ENCODE assay signal across 24 mouse cellular contexts in genomic region chr11:10724991-10725390, GRCm38 (mm10).
"Had no signal": no experiment of that assay in that cellular context is flagged by ENCODE, and none has a peak within 500 bp of the region (broad histone marks: within the 10 kb centered on the region; RNA-seq: fewer than 3 reads in every experiment).

No protein-coding gene starts in this region.

- H3K4me1 ChIP-seq: embryonic facial prominence, embryonic 10.5 days; embryonic facial prominence, embryonic 12.5 days; embryonic facial prominence, embryonic 13.5 days; embryonic facial prominence, embryonic 15.5 days; forebrain, embryonic 10.5 days; forebrain, embryonic 12.5 days; forebrain, embryonic 13.5 days; forebrain, embryonic 15.5 days; heart, embryonic 10.5 days had no signal

- H3K27me3 ChIP-seq: embryonic facial prominence, embryonic 12.5 days; embryonic facial prominence, embryonic 13.5 days; embryonic facial prominence, embryonic 15.5 days; forebrain, embryonic 12.5 days; forebrain, embryonic 13.5 days; forebrain, embryonic 15.5 days had no signal

- H3K4me3 ChIP-seq: embryonic facial prominence, embryonic 10.5 days; embryonic facial prominence, embryonic 12.5 days; embryonic facial prominence, embryonic 13.5 days; embryonic facial prominence, embryonic 15.5 days; erythroblast, embryonic 14.5 days; forebrain, embryonic 10.5 days; forebrain, embryonic 12.5 days; forebrain, embryonic 13.5 days; forebrain, embryonic 15.5 days; gastrocnemius, adult 2 months; heart, adult 2 months; heart, embryonic 10.5 days had no signal

- DNase-seq: cerebellum, adult 9-11 months; cerebellum, postnatal 10 days; cerebellum, postnatal 14 days; cerebellum, postnatal 25 days; cerebellum, postnatal 36 days; embryo, embryonic 11 days; forebrain, postnatal 0 days; gastrocnemius, adult 2 months; gastrocnemius, postnatal 14 days; gastrocnemius, postnatal 25 days; gastrocnemius, postnatal 36 days; heart, adult 11 months; heart, adult 18-20 months; heart, adult 2 months had no signal

- H3K9me3 ChIP-seq: embryonic facial prominence, embryonic 10.5 days; embryonic facial prominence, embryonic 12.5 days; embryonic facial prominence, embryonic 13.5 days; embryonic facial prominence, embryonic 15.5 days; forebrain, embryonic 10.5 days; forebrain, embryonic 12.5 days; forebrain, embryonic 13.5 days; forebrain, embryonic 15.5 days; heart, embryonic 10.5 days had no signal

- H3K27ac ChIP-seq: embryonic facial prominence, embryonic 10.5 days; embryonic facial prominence, embryonic 12.5 days; embryonic facial prominence, embryonic 13.5 days; embryonic facial prominence, embryonic 15.5 days; forebrain, embryonic 10.5 days; forebrain, embryonic 12.5 days; forebrain, embryonic 13.5 days; forebrain, embryonic 15.5 days; gastrocnemius, adult 2 months; heart, adult 2 months; heart, embryonic 10.5 days had no signal

- H3K9ac ChIP-seq: embryonic facial prominence, embryonic 12.5 days; embryonic facial prominence, embryonic 13.5 days; embryonic facial prominence, embryonic 15.5 days; forebrain, embryonic 12.5 days; forebrain, embryonic 13.5 days; forebrain, embryonic 15.5 days; forebrain, postnatal 0 days had no signal

- H3K36me3 ChIP-seq: embryonic facial prominence, embryonic 10.5 days; embryonic facial prominence, embryonic 12.5 days; embryonic facial prominence, embryonic 13.5 days; embryonic facial prominence, embryonic 15.5 days; forebrain, embryonic 10.5 days; forebrain, embryonic 12.5 days; forebrain, embryonic 15.5 days; heart, embryonic 10.5 days had no signal
